8 mouse cellular contexts compared by ENCODE assay signal in the genomic region with DNA sequence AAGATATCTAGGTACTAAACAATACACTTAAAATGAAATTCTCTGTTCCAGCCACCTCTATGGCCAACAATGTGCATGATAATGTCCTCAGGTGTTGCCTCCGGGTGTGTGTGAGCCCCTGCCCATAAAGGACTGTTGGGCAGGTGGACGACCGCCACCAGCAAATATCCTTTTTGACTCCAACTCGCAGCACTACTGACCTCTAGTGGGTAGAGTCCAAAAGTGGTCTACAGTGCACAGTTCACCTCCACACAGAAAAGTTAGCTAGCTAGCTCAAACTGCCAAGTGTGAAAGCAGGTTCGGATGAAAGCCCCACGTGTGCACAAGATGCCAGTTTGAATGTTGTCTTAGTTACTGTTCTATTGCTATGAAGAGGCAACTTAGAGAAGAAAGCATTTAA. TPM values are rescaled to one million over a fixed set of nuclear protein-coding genes. Genes with fewer than 3 reads are reported as not detected.
A peak's percentile ranks its signal among the peaks of the same experiment; 100 is the strongest.
DNase-seq lines count a peak whose midpoint lies in the region; ATAC-seq and TF ChIP-seq lines count a peak whose summit lies in the region.

No protein-coding gene starts in this region.

- no peak for TF ChIP-seq POLR2A in cortical plate, adult 2 months (IDR thresholded peaks at IDR 0.05; ENCODE audit: extremely low read depth, insufficient read depth, low read length)

- no peaks in the 10 kb centered on the region for H3K36me3 ChIP-seq in kidney, embryonic 14.5 days (ENCODE audit: control insufficient read depth, insufficient read depth, low read length)
- no peaks in the 10 kb centered on the region for H3K36me3 ChIP-seq in liver, embryonic 14.5 days (replicated peaks; ENCODE audit: control insufficient read depth, insufficient read depth, low read depth)
- H3K36me3 ChIP-seq in heart, embryonic 10.5 days, result no peaks in the 10 kb centered on the region

- no peak for TF ChIP-seq EP300 in liver, embryonic 14.5 days (IDR thresholded peaks at IDR 0.05; ENCODE audit: low read depth)

- H3K9me3 ChIP-seq in kidney, embryonic 14.5 days (ENCODE audit: control insufficient read depth, low read length), result no peaks in the 10 kb centered on the region
- no peaks in the 10 kb centered on the region for H3K9me3 ChIP-seq in liver, embryonic 14.5 days (ENCODE audit: control insufficient read depth, low read length)
- no peaks in the 10 kb centered on the region for H3K9me3 ChIP-seq in heart, embryonic 10.5 days

- 16% methylated on average over 6 of the region's 6 CpGs for WGBS in kidney, embryonic 14.5 days
- WGBS in liver, embryonic 14.5 days (ENCODE audit: insufficient replicate concordance), result 17% methylated on average over 6 of the region's 6 CpGs
- 17% methylated on average over 6 of the region's 6 CpGs for WGBS in heart, embryonic 10.5 days

- H3K9ac ChIP-seq in kidney, embryonic 14.5 days (ENCODE audit: low read depth, low read length), result no peak overlapping the region
- H3K9ac ChIP-seq in liver, embryonic 14.5 days (replicated peaks), result no peak overlapping the region

- H3K4me3 ChIP-seq in kidney, embryonic 14.5 days (ENCODE audit: low read length), result no peak overlapping the region
- H3K4me3 ChIP-seq in cortical plate, adult 2 months (ENCODE audit: insufficient read depth, low read length), result no peak overlapping the region
- no peak overlapping the region for H3K4me3 ChIP-seq in liver, embryonic 14.5 days (ENCODE audit: insufficient read depth in 1 of 2, low read depth in 2 of 2, low read length in 2 of 2)
- H3K4me3 ChIP-seq in heart, embryonic 10.5 days, result no peak overlapping the region

- peaks cover 23% of the 10 kb centered on the region for H3K4me1 ChIP-seq in kidney, embryonic 14.5 days (ENCODE audit: control insufficient read depth, insufficient read depth, low read length)
- H3K4me1 ChIP-seq in cortical plate, adult 2 months (ENCODE audit: control insufficient read depth, insufficient read depth, low read length), result peaks cover 9% of the 10 kb centered on the region; the same call in 1 of the 2 replicates
- H3K4me1 ChIP-seq in liver, embryonic 14.5 days (replicated peaks; ENCODE audit: control insufficient read depth in 2 of 2, insufficient read depth in 2 of 2, low read length in 1 of 2), result peaks cover 0 to 1% of the 10 kb centered on the region in 2 experiments; a peak in 2 of 4 replicates
- H3K4me1 ChIP-seq in heart, embryonic 10.5 days, result peaks cover 38% of the 10 kb centered on the region

- peaks cover 43% of the 10 kb centered on the region for H3K27me3 ChIP-seq in kidney, embryonic 14.5 days (ENCODE audit: control insufficient read depth, insufficient read depth, low read length)
- H3K27me3 ChIP-seq in liver, embryonic 14.5 days (ENCODE audit: control insufficient read depth, insufficient read depth, low read length), result peaks cover 53% of the 10 kb centered on the region
- peaks cover 66% of the 10 kb centered on the region for H3K27me3 ChIP-seq in heart, embryonic 10.5 days (ENCODE audit: insufficient read depth, poor library complexity, severe bottlenecking)

- no peak for ATAC-seq in kidney, embryonic 14.5 days (ENCODE audit: low FRiP score, low TSS enrichment)
- ATAC-seq in liver, embryonic 14.5 days (ENCODE audit: insufficient read depth), result no peak

- DNase-seq in kidney, adult 18-20 months, result peak; percentile 19
- DNase-seq in MN1 (ENCODE audit: low spot score), result peak; percentile 41
- no peak for DNase-seq in liver, embryonic 14.5 days (ENCODE audit: low read depth in 3 of 3, low spot score in 3 of 3)
- no peak for DNase-seq in urinary bladder, postnatal 36 days (ENCODE audit: low spot score in 2 of 2)
- DNase-seq in gastrocnemius, adult 8-10 months (ENCODE audit: low spot score in 2 of 2), result no peak
- no peak for DNase-seq in heart, embryonic 10.5 days (ENCODE audit: low spot score)

- TF ChIP-seq CTCF in cortical plate, adult 2 months (IDR thresholded peaks at IDR 0.05; ENCODE audit: extremely low read depth, insufficient read depth, low read length), result peak; percentile 66
- peak; percentile 56 for TF ChIP-seq CTCF in liver, embryonic 14.5 days (IDR thresholded peaks at IDR 0.05; ENCODE audit: low read depth)

- H3K27ac ChIP-seq in kidney, embryonic 14.5 days (ENCODE audit: low read depth, low read length), result no peak overlapping the region
- no peak overlapping the region for H3K27ac ChIP-seq in cortical plate, adult 2 months (ENCODE audit: insufficient read depth, low read length)
- no peak overlapping the region for H3K27ac ChIP-seq in liver, embryonic 14.5 days
- H3K27ac ChIP-seq in heart, embryonic 10.5 days, result no peak overlapping the region

- H3K4me2 ChIP-seq in kidney, embryonic 14.5 days (replicated peaks; ENCODE audit: low read depth, low read length), result no peak overlapping the region
- no peak overlapping the region for H3K4me2 ChIP-seq in liver, embryonic 14.5 days (ENCODE audit: low read depth)

RNA-seq across cellular contexts. Expression of a gene that starts 48.2 kb away (rescaled TPM):
- 88.5 and 142 TPM in 2 replicates for polyA plus RNA-seq in kidney, embryonic 14.5 days (2014; fragmentation: Nextera tagmentation; extraction: Ambion mirVana)
- 62.9 and 63.7 TPM in 2 replicates for polyA plus RNA-seq in cortical plate, adult 2 months (2012; rRNA removed)
- polyA plus RNA-seq in liver, embryonic 14.5 days (2012; rRNA removed), result 39.7 and 58.7 TPM in 2 replicates
- 88.8 and 98.1 TPM in 2 replicates for polyA plus RNA-seq in liver, embryonic 14.5 days (2014; fragmentation: Nextera tagmentation; extraction: Ambion mirVana)
- total RNA-seq in gastrocnemius, adult 8-10 months (2022), result 10 to 100 TPM; 41.3 to 58.5 (median 46.7) TPM
- 106 and 140 TPM in 2 replicates for polyA plus RNA-seq in heart, embryonic 10.5 days (2016; fragmentation: Nextera tagmentation; extraction: Ambion mirVana)

RNA-seq across cellular contexts. Expression of a gene that starts 49.1 kb away (rescaled TPM):
- polyA plus RNA-seq in kidney, embryonic 14.5 days (2014; fragmentation: Nextera tagmentation; extraction: Ambion mirVana), result 8.3 and 8.6 TPM in 2 replicates
- polyA plus RNA-seq in cortical plate, adult 2 months (2012; rRNA removed), result 25.4 and 26.3 TPM in 2 replicates
- polyA plus RNA-seq in liver, embryonic 14.5 days (2012; rRNA removed), result 5.4 and 6.3 TPM in 2 replicates
- 2.3 and 3.0 TPM in 2 replicates for polyA plus RNA-seq in liver, embryonic 14.5 days (2014; fragmentation: Nextera tagmentation; extraction: Ambion mirVana)
- total RNA-seq in gastrocnemius, adult 8-10 months (2022), result 1 to 10 TPM; 4.6 to 6.0 (median 5.5) TPM
- polyA plus RNA-seq in heart, embryonic 10.5 days (2016; fragmentation: Nextera tagmentation; extraction: Ambion mirVana), result 3.2 and 4.6 TPM in 2 replicates

Comparison
In these comparisons a context has a peak if more than half of its experiments do, and no peak if none do; other contexts are left out.
1. DNase-seq: peak in kidney, adult 18-20 months (single experiment) and MN1 (single experiment); none in liver, embryonic 14.5 days (0 of 3), urinary bladder, postnatal 36 days (0 of 2), gastrocnemius, adult 8-10 months (0 of 2) and heart, embryonic 10.5 days (single experiment).